Mouse (Mus musculus): ENCODE results near the gene Nudt7.

DNA sequence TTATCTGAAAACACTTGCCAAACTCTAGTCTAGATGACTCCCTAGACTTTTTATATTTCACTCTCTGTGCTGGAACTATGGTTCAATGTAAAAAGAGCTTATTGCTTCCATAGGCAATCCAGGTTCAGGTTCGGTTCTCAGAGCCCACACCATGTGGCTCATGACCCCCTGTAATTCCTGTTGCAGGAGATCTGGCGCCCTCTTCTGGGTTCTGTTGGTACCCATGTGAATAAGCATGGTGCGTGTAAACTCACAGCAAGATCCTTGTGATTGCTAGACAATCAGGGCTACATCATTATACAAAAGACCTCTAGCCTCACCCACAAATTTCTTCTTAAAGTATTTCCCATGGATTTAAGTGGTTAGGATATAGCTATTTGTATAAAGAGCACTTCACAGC is 43.4 kb downstream of the Nudt7 start:
- TF ChIP-seq CTCF (IDR thresholded peaks at IDR 0.05) (no peak), POLR2A (IDR thresholded peaks at IDR 0.05; ENCODE audit: insufficient read depth, low read depth, low read length) (no peak), EP300 (IDR thresholded peaks at IDR 0.05; ENCODE audit: insufficient read depth, low read depth, low read length) (no peak)

Measured in heart, adult 2 months (tissue).